Mouse (Mus musculus) layer of hippocampus, adult 11-12 months (tissue): ENCODE data around the gene Cd101.

ENCODE experiments used
- DNase-seq: peaks from one replicate; pipeline ENCODE4 v3.0.0; 2022; ENCODE audit warnings: low spot score

The Cd101 gene

DNA sequence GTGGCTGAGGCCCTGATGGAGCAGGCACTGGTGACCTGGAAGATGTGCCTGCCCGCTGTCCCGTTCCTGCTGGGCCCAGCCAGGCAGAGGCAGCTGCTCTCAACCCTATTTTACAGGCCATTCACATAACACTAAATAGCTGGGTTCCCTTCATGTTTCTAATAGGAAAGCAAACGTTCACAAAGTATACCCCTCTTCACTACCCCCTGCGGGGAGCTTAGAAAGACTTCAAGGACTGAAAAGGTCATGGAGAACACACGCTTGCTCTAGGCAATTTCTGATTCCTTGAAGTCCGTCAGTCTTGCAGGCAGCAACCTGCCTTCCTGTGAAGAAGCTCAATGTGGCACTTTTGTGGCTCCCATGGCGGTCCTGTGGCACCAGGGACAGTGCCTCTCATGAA is 12.6 kb upstream of the Cd101 start:
- DNase-seq: no peak

DNA sequence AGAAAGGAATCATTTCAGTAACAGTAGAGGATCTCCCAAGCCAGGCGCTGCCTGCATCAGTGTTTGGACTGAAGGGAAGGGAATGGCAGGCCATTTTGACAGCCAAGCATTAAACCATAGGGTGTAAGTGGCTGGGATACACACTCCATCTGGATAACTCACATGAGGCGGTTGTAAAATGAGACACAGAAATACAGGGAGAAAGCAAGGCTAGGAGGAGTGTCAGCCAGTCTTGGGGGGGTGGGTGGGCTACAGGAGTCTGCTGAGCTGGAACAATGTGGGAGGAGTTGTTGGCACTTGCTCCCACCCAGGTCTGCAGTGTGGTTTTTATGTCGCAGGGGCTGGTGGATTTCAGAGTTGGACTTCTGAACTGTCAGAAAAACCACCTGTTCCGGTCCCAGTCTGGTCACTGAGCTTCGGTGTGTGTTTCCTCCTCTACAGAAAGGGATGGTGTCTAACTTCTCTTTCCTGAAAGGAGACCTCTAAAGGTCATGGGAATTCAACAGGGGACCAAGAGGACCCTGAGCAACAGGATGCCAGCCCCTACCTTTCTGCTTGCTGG is 8.7 kb upstream of the Cd101 start:
- DNase-seq: no peak

DNA sequence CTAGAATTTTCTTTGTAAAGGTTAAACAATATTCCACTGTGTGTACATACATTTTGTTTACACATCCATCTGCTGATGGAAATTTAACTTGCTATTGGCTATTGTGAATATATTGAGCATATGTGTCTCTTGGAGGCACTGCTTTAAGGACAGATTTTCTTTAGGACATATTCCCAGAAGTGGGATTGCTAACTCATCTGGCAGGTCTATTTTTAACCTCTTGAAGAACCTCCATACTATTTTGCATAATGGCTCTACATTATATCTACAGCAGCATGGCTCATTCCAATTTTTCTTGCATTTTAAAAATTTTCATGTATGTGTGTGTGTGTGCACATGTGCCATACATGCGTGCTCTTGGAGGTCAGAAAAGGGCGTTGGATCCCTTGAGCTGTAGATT is 6.6 kb upstream of the Cd101 start:
- no peak for DNase-seq

DNA sequence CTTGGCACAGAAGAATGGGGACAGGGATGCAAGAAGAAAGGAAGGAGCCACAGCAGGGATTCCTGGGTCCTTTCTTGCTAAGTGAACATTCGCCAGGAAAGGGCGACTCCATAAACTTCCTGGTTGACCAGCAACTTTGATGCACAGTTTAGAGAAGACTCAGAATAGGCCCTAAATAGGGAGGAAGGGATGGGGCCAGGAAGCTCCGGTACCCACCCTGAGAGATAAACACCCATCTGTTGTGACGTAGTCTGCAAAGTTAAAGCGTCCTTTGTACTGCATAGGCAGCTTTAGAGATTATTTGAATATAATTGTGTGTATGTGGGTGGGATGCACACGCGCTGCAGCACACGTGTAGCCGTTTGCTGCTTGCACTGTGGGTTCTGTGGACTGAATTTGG is 5.2 kb upstream of the Cd101 start:
- no peak for DNase-seq

DNA sequence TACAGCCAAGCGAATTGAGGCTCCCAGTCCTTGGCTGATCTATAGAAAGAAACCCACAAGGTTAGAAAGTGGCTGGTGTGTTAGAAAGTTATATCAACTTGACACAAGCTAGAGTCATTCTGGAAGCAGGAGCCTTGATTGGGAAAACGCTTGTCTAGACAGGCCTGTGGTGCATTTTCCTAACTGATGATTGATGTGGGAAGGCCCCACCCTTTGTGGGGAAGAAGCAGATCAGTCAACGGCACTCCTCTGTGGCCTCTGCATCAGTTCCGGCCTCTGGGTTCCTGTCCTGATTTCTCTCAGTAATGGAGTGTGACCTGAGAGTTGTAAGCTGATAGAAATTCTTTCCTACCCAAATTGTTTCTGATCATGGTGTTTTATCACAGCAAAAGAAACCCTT is 4.3 kb upstream of the Cd101 start:
- DNase-seq: no peak

DNA sequence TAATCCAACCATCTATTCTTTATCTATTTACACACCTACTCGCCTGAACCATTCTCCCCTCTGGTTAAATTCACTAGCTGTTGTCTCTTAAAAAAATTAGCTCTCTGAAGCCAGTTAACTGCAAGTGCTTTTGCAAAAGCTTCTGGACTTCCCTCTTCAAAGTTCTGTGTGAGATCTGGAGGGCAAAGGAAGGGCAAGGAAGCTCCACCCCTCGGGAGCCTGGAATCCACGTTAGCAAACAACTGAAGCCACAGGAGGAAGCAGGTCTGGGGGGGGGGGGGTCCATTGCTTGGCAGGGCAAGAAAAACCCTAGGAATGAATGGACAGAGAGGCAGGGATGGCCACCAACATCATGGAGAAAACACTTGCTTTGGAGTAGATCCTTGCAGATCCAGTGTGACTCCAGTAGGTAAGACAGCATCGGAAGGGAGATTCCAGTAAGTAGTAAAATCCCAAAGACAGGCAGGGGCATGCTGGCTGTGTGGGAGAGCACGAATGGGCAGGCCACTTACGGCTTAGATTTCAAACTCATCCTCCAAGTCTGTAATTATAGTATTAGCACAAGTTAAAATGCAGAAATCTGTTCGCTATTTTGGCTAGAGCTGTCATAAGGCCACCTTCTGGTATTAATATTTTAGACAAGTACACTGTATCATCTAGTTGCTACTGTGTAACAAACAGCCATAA is 2.2 kb upstream of the Cd101 start:
- DNase-seq: no peak

DNA sequence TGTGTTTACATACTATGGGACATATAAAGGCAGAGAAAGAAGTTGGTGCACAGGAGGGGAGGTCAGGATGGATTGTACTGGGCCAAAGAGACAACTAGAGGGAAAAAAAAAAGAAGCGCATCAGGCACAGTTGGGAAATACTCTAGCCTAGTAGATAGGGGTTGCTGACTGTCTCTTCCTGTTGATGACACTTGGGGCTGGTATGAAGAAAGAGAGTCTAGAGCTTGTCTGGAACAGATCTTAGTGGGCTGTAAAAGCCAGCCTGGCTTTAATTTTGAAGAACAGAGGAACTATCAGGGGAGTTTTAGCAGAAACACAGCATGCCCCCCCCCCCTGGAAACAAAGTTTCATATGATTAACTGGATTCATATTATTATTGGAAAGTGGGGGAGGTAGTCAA is 1.3 kb upstream of the Cd101 start:
- no peak for DNase-seq

DNA sequence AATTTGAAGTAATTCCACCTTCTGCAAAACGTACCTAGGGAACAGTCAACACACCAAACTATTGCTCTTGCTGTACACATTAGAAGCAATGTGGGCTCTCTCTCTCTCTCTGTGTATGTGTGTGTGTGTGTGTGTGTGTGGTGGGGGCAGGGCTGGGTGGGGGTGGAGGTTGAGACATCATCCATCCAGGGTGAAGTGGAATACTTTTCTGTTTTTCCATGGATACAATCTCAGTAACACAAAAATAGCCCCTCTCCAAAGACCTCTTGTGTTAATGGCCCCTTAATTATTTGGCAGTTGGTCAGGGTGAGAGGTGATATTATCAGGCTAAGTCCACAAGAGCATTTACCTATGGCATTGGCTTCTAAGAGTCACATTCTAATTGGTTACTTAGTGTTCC is 2.6 kb downstream of the Cd101 start:
- no peak for DNase-seq

DNA sequence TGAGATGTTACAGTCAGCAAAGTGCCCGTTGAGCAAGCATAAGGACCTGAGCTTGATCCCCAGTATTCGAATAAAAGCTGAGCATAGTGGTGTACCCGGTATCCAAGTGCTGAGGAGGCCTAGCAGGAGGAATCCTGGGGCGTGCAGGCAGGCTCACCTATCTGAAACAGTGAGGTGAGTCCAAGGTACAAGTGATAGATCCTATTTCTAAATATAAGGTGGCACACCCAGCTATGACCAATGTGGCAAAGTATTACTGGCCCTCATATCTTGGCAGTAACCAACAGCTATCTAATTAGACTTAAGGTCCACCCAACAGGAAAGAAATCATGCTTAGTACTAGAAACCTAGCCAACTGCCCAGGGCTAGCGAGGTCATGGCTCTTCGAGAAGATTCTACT is 6.4 kb downstream of the Cd101 start:
- no peak for DNase-seq

DNA sequence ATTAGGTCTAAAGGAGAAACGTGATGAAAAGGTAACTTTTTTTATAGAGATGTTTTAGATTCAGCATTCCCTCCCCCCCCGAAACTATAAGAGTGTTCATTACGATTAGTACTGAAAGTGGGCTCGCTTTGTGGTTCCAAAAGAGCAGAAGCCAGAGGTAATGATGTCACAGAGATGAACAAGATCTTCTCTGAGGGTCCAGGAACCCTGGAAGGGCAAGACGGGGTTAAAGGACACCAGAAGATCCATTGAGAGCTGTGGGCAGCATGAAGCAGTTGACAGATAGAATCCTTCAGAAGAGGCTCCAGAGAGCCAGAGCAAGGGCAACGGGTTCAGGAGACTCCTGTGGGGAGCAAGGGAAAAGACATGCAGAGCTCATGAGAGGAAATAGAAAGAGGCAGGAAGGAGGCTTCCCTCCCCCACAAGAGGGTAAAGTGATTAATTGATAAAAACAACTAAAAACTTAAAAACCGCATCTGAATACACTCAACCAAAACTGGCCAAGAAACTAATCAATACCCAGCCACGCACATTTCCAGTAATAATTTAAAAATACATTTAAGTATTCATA is 7.8 kb downstream of the Cd101 start:
- DNase-seq: no peak

DNA sequence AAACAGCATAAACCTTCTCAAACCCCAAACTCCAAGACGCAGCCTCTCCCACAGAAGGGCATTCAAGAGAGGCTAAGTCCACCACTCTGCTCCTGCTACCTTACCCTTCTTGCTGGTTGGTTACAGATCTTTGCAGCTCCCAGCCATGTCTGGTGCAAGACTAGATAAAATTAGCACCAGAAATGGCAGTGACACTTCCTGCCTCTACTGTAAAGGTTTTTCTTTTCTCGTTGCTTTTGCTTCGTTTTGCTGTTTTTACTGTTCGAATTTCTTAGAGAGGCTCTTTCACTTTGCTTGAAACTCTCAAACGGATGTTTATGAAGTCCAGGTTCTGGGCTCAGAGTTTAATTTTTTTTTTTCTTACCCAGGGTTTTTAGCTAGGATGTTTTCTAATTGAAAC is 8.3 kb downstream of the Cd101 start:
- DNase-seq: no peak

DNA sequence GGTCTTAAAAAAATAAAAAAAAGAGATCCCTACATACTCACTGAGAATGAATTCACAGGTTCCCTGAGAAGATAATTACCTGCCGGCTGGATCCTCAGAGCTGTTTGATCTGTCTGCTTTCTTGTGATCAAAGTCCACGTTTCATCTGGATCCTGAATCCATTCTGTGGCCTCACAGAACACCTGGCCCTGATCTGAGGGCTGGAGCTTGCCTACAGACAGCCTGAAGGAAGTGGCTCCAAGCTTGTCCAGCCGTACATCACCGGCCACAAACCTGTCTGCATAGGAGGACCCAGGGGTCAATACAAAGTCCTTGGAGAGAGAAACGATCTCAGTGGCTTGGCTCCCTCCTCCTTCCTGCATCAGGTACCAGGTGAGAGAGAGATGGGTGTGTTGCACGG is 10.9 kb downstream of the Cd101 start:
- no peak for DNase-seq

DNA sequence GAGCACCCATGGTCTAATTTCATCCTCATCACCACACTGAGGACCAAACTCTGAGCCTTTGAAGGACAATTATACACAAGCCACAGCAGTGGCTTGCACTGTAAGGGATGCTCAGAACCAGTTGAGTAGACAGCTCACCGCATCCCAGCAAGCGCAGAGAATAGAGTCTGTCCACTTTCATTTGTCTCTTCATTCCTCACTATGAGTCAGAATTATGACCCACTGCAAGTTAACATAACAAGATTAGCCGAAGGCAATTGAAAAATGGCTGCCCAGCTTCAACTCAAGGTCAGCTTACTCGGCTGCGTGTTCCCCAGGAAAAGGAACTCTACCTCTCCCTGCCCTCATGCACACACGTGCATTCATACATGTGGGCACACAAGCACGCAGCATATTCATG is 13.3 kb downstream of the Cd101 start:
- DNase-seq: no peak

DNA sequence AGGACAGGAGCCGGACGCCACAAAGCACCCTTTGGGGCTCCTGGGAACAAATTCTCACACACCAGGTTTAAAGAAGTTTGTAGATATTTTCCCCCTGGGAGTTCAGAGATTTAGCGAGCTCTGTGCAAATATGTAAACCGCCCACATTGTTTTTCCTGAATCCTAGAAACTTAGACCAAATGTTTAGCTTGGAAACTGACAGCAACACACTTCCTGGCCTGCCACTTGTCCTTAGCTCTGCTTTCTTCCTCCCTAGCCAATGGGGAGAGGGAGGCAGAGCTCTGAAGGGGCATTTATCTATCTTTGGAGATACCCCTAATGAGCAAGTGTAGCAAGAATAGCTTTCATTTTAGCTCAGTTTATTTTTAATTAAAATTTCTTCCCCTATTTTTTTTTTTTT is 14.1 kb downstream of the Cd101 start:
- no peak for DNase-seq

DNA sequence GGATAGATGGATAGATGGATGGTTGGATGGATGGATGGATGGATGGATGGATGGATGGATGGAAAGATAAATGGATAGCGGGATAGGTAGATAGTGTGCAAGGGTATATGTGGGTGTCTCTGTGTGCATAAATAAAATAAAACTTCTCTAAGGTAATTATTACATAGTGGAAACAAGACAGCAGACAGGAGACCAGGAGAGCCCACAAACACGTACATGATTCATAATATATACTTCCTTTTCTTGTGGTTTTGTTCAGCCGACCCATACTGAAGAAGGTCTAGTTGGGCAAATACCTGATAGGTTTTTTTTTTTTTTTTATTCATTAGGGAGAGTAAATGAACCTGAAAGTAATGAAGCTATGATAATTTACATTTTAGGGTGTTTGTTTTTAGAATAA is 15.8 kb downstream of the Cd101 start:
- DNase-seq: no peak

DNA sequence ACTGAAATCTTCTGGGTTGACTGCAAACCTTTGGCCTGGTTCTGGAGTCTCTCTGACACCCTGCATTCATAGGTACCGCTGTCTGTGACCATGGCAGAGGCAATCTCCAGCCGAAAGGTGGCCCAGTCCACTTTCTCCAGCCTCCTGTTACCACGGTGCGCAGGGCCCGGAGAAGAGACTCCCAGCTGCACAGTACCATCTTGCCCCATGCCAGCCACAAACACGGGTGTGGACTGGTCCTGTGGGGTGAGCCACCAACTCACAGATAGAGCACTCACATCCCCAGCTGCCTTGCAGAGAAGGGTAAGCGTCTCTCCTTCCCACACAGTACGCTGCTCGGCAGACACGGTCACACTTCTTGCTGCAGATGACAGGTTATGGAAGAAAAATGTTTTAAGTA is 16.4 kb downstream of the Cd101 start:
- no peak for DNase-seq

DNA sequence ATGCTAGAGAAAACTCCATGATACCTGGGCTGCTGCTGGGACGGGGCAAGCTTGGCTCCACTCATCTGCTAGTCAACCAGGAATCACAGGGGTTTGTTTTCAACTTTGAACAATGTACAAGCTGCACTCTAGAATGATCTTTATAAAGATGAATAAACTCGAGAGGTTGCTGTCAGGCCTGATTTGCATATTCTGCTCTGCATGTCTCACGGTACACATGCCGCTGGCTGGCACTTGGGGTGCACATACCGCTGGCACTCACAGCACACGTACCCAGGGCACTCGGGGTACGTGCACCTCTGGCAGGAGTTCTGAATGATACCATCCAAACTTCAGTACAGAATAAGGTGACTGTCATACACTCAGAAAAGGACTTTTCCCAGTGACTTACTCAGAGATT is 16.8 kb downstream of the Cd101 start:
- no peak for DNase-seq

DNA sequence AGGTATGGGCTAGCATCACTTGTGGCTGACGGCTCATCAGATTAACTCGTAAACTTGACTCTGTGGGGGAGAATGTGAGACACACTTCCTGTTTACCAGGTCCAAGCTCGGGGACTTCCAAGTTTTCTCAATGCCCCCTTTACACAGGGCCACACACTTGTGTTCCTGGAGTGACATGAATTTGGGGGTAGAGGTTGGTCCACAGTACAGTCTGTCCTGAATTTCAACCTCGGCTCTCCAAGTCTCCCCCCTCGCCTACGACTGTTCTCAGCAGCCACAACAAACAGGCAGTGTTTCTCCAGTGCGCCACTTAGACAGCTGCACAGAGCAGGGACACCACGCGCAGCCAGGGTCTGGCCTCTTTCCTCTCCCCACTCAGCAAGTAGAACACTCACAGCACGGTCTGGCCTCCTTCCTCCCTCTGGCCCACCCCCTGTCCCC is 17.2 kb downstream of the Cd101 start:
- DNase-seq: peak; percentile 47

DNA sequence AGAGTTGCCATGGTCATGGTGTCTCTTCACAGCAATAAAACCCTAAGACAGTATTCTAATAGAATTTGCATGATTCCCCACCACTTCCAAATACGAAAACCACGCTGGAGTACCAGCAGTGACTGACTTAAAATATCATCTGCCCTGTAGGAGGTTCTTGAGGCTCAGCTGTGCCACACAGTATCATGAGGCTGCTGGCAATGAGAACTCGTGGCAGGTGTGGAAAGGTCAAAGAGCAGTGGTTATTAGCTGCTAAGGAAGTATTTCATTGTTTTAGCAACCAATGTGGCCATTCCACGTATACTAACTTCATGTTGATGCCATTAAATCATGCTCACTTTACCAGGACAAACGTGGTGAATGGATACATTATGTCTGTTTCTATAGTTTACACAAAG is 18.2 kb downstream of the Cd101 start:
- DNase-seq: no peak

DNA sequence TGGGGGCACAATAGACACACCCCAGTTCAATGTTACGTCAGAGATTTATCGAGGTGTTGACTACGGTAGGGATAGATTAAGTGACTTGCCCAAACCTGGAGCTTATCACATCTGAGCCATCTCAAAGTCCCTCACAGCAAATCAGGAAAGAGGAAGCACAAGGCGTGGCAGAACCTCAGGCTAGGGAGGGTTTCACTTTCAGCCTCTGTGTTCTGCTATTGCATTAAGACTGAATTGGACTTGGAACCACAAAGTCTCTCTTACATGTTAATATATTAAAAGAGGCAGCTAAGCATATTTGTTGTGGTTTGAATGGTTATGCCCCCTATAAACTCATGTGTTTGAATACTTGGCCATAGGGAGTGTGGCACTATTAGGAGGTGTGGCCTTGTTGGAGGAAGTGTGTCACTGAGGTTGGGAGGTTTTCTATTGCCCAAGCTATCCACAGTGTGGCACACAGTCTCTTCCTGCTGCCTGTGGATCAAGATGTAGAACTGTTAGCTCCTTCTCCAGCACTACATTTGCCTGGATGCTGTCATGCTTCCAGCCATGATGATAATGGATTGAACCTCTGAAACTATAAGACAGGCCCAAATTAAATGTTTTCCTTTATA is 18.7 kb downstream of the Cd101 start:
- DNase-seq: no peak

DNA sequence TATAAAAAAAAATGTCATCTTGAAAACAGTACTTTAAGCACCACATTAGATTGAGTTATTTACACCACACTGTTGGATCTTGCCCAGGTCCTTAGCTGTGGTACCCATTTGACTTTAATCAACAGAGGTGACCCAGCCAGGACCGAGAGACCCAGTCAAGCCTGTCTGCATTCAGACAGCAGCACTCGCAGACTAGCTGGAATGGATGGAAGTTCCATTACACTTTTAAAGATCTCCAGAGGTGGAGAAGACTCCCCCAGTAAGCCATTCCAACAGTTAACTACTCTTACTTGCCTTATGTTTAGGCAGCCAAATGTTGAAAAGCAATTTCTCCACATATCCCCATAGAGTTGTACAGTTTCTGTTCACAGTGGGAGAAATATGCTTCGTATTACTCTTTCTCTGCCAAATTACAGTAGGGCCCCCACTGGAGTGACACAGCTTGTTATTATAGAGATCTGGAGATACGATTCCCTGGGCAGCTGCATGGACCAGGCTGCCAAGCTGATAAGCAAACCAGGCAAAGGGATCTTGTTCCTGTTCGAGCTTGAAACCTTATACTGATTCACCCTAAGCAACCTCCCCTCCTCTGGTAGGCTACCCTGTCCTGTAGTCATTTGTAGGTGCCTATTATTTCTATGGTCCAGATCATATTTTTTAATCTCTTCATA is 22.1 kb downstream of the Cd101 start:
- DNase-seq: no peak

DNA sequence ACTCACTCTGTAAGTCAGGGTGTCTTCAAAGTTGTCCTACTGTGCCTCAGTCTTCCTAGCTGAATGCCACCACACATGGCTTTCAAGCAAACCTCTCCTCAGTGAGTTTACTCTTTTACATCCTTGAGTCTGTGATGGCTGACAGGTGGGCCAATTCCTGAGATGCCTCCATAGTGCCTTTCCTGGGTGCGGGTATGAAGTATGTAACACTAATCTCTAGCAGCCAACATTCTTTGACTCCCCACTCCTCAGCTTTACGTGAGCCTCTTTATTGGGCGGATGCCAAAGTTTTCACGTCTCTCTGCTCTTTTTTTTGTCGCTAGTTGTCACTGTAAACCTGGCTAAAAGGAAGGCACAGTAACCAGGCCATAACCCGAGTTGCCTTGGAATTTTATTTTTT is 24.0 kb downstream of the Cd101 start:
- DNase-seq: no peak
